Mouse (Mus musculus): ENCODE measurements around the gene Vmn1r56.
"Not testable (repeated sequence)": the region's sequence is repeated elsewhere in the genome, so short reads cannot be mapped to it uniquely, and the experiment has no call there.

The Vmn1r56 gene

DNA sequence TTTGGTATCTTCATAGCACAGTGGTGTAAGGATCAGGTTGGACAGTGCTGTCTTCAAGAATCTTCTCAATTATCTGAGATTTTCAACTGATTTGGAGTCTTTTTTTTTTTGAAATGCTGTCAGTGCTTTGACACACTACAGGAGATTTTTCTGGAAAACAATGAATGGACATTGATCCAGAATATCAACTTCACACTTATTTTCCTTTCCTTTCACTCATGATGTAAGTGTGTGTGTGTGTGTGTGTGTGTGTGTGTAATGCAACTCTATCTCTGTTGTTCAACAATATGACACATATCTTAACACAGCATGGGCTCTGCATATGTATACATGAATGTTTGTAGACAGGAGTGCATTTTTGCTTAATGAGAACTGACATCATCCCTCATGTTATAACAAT, at the start of gene Vmn1r56:
Vmn1r56 (minus strand) TSS at position 101 of the 400 bp plus-strand sequence.
- DNase-seq (ENCODE audit: low read depth, low spot score) = not testable (repeated sequence)

DNA sequence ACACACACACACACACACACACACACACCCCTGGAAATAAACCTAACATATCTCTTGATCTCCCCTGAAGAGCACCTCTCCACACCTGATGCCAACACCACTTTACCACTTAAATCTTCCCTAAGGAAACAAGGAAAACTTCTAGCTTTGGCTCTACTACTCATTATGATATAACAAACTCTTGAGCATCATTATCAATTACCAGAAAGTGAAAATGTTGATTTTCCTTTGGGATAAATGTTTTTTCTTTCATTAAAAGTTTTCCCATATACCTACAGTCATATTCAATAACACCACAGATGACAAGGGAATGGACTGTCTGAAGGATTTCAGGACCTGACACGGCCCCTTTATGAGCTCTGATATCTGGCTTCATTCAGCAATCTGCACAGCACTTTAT, 21.6 kb upstream of the Vmn1r56 start, which contains the start of gene Vmn1r57:
Vmn1r57 (plus strand) TSS at position 301 of the 400 bp plus-strand sequence.
- not testable (repeated sequence) for DNase-seq (ENCODE audit: low read depth, low spot score)

DNA sequence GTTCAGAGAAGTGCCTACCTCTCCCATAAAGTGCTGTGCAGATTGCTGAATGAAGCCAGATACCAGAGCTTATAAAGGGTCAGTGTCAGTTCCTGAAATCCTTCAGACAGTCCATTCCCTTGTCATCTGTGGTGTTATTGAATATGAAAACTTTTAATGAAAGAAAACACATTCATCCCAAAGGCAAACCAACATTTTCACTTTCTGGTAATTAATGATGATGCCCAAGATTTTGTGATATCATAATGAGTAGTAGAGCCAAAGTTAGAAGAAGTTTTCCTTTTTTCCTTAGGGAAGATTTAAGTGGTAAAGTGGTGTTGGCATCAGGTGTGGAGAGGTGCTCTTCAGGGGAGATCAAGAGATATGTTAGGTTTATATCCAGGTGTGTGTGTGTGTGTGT, 47.0 kb downstream of the Vmn1r56 start, which contains the start of gene Vmn1r55:
Vmn1r55 (minus strand) TSS at position 101 of the 400 bp plus-strand sequence.
- DNase-seq (ENCODE audit: low read depth, low spot score) = not testable (repeated sequence)
